Mouse (Mus musculus): ENCODE data around the gene Mlkl. TPM values are rescaled to one million over a fixed set of nuclear protein-coding genes. Genes with fewer than 3 reads are reported as not detected.
"Not testable (repeated sequence)": the region's sequence is repeated elsewhere in the genome, so short reads cannot be mapped to it uniquely, and the experiment has no call there.

Mlkl gene
- polyA plus RNA-seq, 1 experiment from 2014 or later: 0.72 TPM

- Histone ChIP-seq H3K27ac (no peak overlapping the region), H3K4me2 (no peak overlapping the region), H3K9me3 (no peaks in the 10 kb centered on the region), H3K4me1 (no peaks in the 10 kb centered on the region), H3K36me3 (peaks cover 85% of the 10 kb centered on the region), H3K4me3 (no peak overlapping the region), H3K9ac (no peak overlapping the region), H3K27me3 (no peaks in the 10 kb centered on the region)
- 97% methylated on average over 7 of the region's 7 CpGs for WGBS
- ATAC-seq (ENCODE audit: insufficient number of reproducible peaks, insufficient read depth, low FRiP score, low TSS enrichment, low read depth): no peak
Observed at GRCm38 (mm10) chr8:111291733-111292132, 46.2 kb downstream of the Mlkl start.

- no peak for ATAC-seq (ENCODE audit: insufficient number of reproducible peaks, insufficient read depth, low FRiP score, low TSS enrichment, low read depth)
- no peaks in the 10 kb centered on the region for H3K4me1 ChIP-seq
- no peak overlapping the region for H3K9ac ChIP-seq
- no peak overlapping the region for H3K27ac ChIP-seq
- no peak overlapping the region for H3K4me2 ChIP-seq
- H3K4me3 ChIP-seq: no peak overlapping the region
- peaks cover 93% of the 10 kb centered on the region for H3K36me3 ChIP-seq
- no peaks in the 10 kb centered on the region for H3K9me3 ChIP-seq
- 95% methylated on average over 7 of the region's 7 CpGs for WGBS
- no peaks in the 10 kb centered on the region for H3K27me3 ChIP-seq
Observed at GRCm38 (mm10) chr8:111290586-111290985, 47.4 kb downstream of the Mlkl start.

- H3K36me3 ChIP-seq: peaks cover 86% of the 10 kb centered on the region
- no peaks in the 10 kb centered on the region for H3K27me3 ChIP-seq
- no peak overlapping the region for H3K27ac ChIP-seq
- no peaks in the 10 kb centered on the region for H3K4me1 ChIP-seq
- WGBS: 93% methylated on average over 4 of the region's 4 CpGs
- H3K9me3 ChIP-seq: no peaks in the 10 kb centered on the region
- ATAC-seq (ENCODE audit: insufficient number of reproducible peaks, insufficient read depth, low FRiP score, low TSS enrichment, low read depth): no peak
- H3K9ac ChIP-seq: no peak overlapping the region
- no peak overlapping the region for H3K4me2 ChIP-seq
- no peak overlapping the region for H3K4me3 ChIP-seq
Observed at GRCm38 (mm10) chr8:111285603-111286002, 52.4 kb downstream of the Mlkl start.

GRCm38 (mm10) chr8:111282093-111282492 lies 55.9 kb downstream of the Mlkl start:
- 84% methylated on average over 3 of the region's 3 CpGs for WGBS
- Histone ChIP-seq H3K9ac (no peak overlapping the region), H3K9me3 (no peaks in the 10 kb centered on the region), H3K4me2 (no peak overlapping the region), H3K4me1 (no peaks in the 10 kb centered on the region), H3K36me3 (peaks cover 88% of the 10 kb centered on the region), H3K27me3 (no peaks in the 10 kb centered on the region), H3K27ac (no peak overlapping the region; the same call in 1 of the 2 replicates), H3K4me3 (no peak overlapping the region)
- ATAC-seq (ENCODE audit: insufficient number of reproducible peaks, insufficient read depth, low FRiP score, low TSS enrichment, low read depth): no peak

- no peaks in the 10 kb centered on the region for H3K4me1 ChIP-seq
- ATAC-seq (ENCODE audit: insufficient number of reproducible peaks, insufficient read depth, low FRiP score, low TSS enrichment, low read depth): no peak
- H3K4me2 ChIP-seq: no peak overlapping the region
- peaks cover 4% of the 10 kb centered on the region; the same call in 1 of the 2 replicates for H3K9me3 ChIP-seq
- H3K4me3 ChIP-seq: no peak overlapping the region
- H3K36me3 ChIP-seq: peaks cover 15% of the 10 kb centered on the region
- no peak overlapping the region for H3K9ac ChIP-seq
- H3K27ac ChIP-seq: no peak overlapping the region
- WGBS: 70% methylated on average over 2 of the region's 2 CpGs
- H3K27me3 ChIP-seq: no peaks in the 10 kb centered on the region
Observed at GRCm38 (mm10) chr8:111268277-111268676, 69.7 kb downstream of the Mlkl start.

GRCm38 (mm10) chr8:111266161-111266560 lies 71.8 kb downstream of the Mlkl start:
- H3K4me2 ChIP-seq; H3K9me3 ChIP-seq; ATAC-seq (ENCODE audit: insufficient number of reproducible peaks, insufficient read depth, low FRiP score, low TSS enrichment, low read depth); H3K27ac ChIP-seq; H3K36me3 ChIP-seq; H3K4me1 ChIP-seq; H3K27me3 ChIP-seq; H3K9ac ChIP-seq; H3K4me3 ChIP-seq: not testable (repeated sequence)
- 69% methylated on average over 7 of the region's 7 CpGs for WGBS

GRCm38 (mm10) chr8:111264693-111265220 lies 73.2 kb downstream of the Mlkl start:
- no peak for ATAC-seq (ENCODE audit: insufficient number of reproducible peaks, insufficient read depth, low FRiP score, low TSS enrichment, low read depth)
- H3K36me3 ChIP-seq: peaks cover under 1% of the 10 kb centered on the region; the same call in 1 of the 2 replicates
- no peaks in the 10 kb centered on the region for H3K4me1 ChIP-seq
- H3K27me3 ChIP-seq: no peaks in the 10 kb centered on the region
- H3K27ac ChIP-seq: no peak overlapping the region
- H3K9me3 ChIP-seq: peaks cover 4% of the 10 kb centered on the region; the same call in 1 of the 2 replicates
- H3K4me2 ChIP-seq: no peak overlapping the region
- no peak overlapping the region for H3K9ac ChIP-seq
- no peak overlapping the region for H3K4me3 ChIP-seq
- 71% methylated on average over 2 of the region's 2 CpGs for WGBS

GRCm38 (mm10) chr8:111261981-111262381 lies 76.0 kb downstream of the Mlkl start:
- Histone ChIP-seq H3K4me1 (peaks cover 3% of the 10 kb centered on the region), H3K27me3 (no peaks in the 10 kb centered on the region), H3K36me3 (no peaks in the 10 kb centered on the region), H3K9ac (no peak overlapping the region), H3K9me3 (0 out of 2 replicates have a peak, but pooled peaks cover 4% of the 10 kb centered on the region), H3K27ac (no peak overlapping the region), H3K4me3 (no peak overlapping the region), H3K4me2 (no peak overlapping the region)
- 82% methylated on average over 4 of the region's 4 CpGs for WGBS
- no peak for ATAC-seq (ENCODE audit: insufficient number of reproducible peaks, insufficient read depth, low FRiP score, low TSS enrichment, low read depth)

Other genes with a start within 250 kb of the Mlkl start
- 0.27 TPM in 1 of 2 replicates, not detected in the other for gene Clec18a, start 245.8 kb downstream of the Mlkl start, polyA plus RNA-seq (2015; fragmentation: Nextera tagmentation; extraction: Ambion mirVana)
- gene Pdpr, start 243.5 kb downstream of the Mlkl start, polyA plus RNA-seq (2015; fragmentation: Nextera tagmentation; extraction: Ambion mirVana): 11.0 and 11.5 TPM in 2 replicates
- 80.4 and 92.3 TPM in 2 replicates for gene Glg1, start 79.0 kb downstream of the Mlkl start, polyA plus RNA-seq (2015; fragmentation: Nextera tagmentation; extraction: Ambion mirVana)
- 48.3 and 50.1 TPM in 2 replicates for gene Rfwd3, start 38.0 kb downstream of the Mlkl start, polyA plus RNA-seq (2015; fragmentation: Nextera tagmentation; extraction: Ambion mirVana)
- gene Fa2h, start 55.6 kb upstream of the Mlkl start, polyA plus RNA-seq (2015; fragmentation: Nextera tagmentation; extraction: Ambion mirVana): 0.17 TPM in 1 of 2 replicates, not detected in the other
- 8.0 and 9.6 TPM in 2 replicates for gene Wdr59, start 183.9 kb upstream of the Mlkl start, polyA plus RNA-seq (2015; fragmentation: Nextera tagmentation; extraction: Ambion mirVana)
- gene Znrf1, start 197.9 kb upstream of the Mlkl start, polyA plus RNA-seq (2015; fragmentation: Nextera tagmentation; extraction: Ambion mirVana): 36.2 and 51.5 TPM in 2 replicates

All from embryonic facial prominence, embryonic 13.5 days (tissue).